Mouse (Mus musculus): Measurements from ENCODE around the gene Map4k1. TPM values are rescaled to one million over a fixed set of nuclear protein-coding genes. Genes with fewer than 3 reads are reported as not detected.
A peak's percentile ranks its signal among the peaks of the same experiment; 100 is the strongest.

Map4k1 gene
- polyA plus RNA-seq, 1 experiment, result 58.8 TPM

GRCm38 (mm10) chr7:29029690-29030656 is 48.1 kb downstream of the Map4k1 start:
- H3K4me1 ChIP-seq (ENCODE audit: control insufficient read depth, insufficient read depth, low read length), result no peaks in the 10 kb centered on the region
- no peak overlapping the region for H3K27ac ChIP-seq (ENCODE audit: control insufficient read depth, insufficient read depth, low read depth, low read length)
- H3K4me3 ChIP-seq (ENCODE audit: control insufficient read depth, low read depth, low read length), result no peak overlapping the region
- no peaks in the 10 kb centered on the region for H3K36me3 ChIP-seq (ENCODE audit: control insufficient read depth, insufficient read depth, low read length)
- TF ChIP-seq POLR2A (IDR thresholded peaks at IDR 0.05; ENCODE audit: control insufficient read depth, low read depth, low read length) (no peak), CTCF (IDR thresholded peaks at IDR 0.05; ENCODE audit: control insufficient read depth, insufficient read depth, insufficient replicate concordance, low read depth, low read length) (no peak)
- no peaks in the 10 kb centered on the region for H3K27me3 ChIP-seq (ENCODE audit: control insufficient read depth, insufficient read depth, low read length)

GRCm38 (mm10) chr7:29031641-29032040 is 49.8 kb downstream of the Map4k1 start:
- H3K4me1 ChIP-seq (ENCODE audit: control insufficient read depth, insufficient read depth, low read length), result no peaks in the 10 kb centered on the region; the same call in 1 of the 2 replicates
- TF ChIP-seq CTCF (IDR thresholded peaks at IDR 0.05; ENCODE audit: control insufficient read depth, insufficient read depth, insufficient replicate concordance, low read depth, low read length) (no peak), POLR2A (IDR thresholded peaks at IDR 0.05; ENCODE audit: control insufficient read depth, low read depth, low read length) (no peak)

GRCm38 (mm10) chr7:29032685-29033084 is 50.8 kb downstream of the Map4k1 start:
- peak; percentile 18; the same call in 1 of the 2 replicates for TF ChIP-seq CTCF (IDR thresholded peaks at IDR 0.05; ENCODE audit: control insufficient read depth, insufficient read depth, insufficient replicate concordance, low read depth, low read length)
- no peak for TF ChIP-seq POLR2A (IDR thresholded peaks at IDR 0.05; ENCODE audit: control insufficient read depth, low read depth, low read length)
- Histone ChIP-seq H3K4me3 (ENCODE audit: control insufficient read depth, low read depth, low read length) (no peak overlapping the region), H3K27me3 (ENCODE audit: control insufficient read depth, insufficient read depth, low read length) (no peaks in the 10 kb centered on the region), H3K36me3 (ENCODE audit: control insufficient read depth, insufficient read depth, low read length) (no peaks in the 10 kb centered on the region), H3K4me1 (ENCODE audit: control insufficient read depth, insufficient read depth, low read length) (no peaks in the 10 kb centered on the region; the same call in 1 of the 2 replicates), H3K27ac (ENCODE audit: control insufficient read depth, insufficient read depth, low read depth, low read length) (no peak overlapping the region)

More at GRCm38 (mm10) chr7:29031641-29032040, 49.8 kb downstream of the Map4k1 start:
- Histone ChIP-seq H3K27me3 (ENCODE audit: control insufficient read depth, insufficient read depth, low read length) (no peaks in the 10 kb centered on the region), H3K27ac (ENCODE audit: control insufficient read depth, insufficient read depth, low read depth, low read length) (no peak overlapping the region), H3K4me3 (ENCODE audit: control insufficient read depth, low read depth, low read length) (no peak overlapping the region), H3K36me3 (ENCODE audit: control insufficient read depth, insufficient read depth, low read length) (no peaks in the 10 kb centered on the region)

- no peak overlapping the region for H3K27ac ChIP-seq (ENCODE audit: control insufficient read depth, insufficient read depth, low read depth, low read length)
- no peak overlapping the region for H3K4me3 ChIP-seq (ENCODE audit: control insufficient read depth, low read depth, low read length)
- H3K36me3 ChIP-seq (ENCODE audit: control insufficient read depth, insufficient read depth, low read length), result no peaks in the 10 kb centered on the region
- no peaks in the 10 kb centered on the region for H3K27me3 ChIP-seq (ENCODE audit: control insufficient read depth, insufficient read depth, low read length)
- TF ChIP-seq CTCF (IDR thresholded peaks at IDR 0.05; ENCODE audit: control insufficient read depth, insufficient read depth, insufficient replicate concordance, low read depth, low read length) (0 out of 2 replicates have a peak, but pooled peaks have one; percentile 9), POLR2A (IDR thresholded peaks at IDR 0.05; ENCODE audit: control insufficient read depth, low read depth, low read length) (no peak)
- H3K4me1 ChIP-seq (ENCODE audit: control insufficient read depth, insufficient read depth, low read length), result peaks cover 10% of the 10 kb centered on the region
These were observed 55.4 kb downstream of the Map4k1 start for GRCm38 (mm10) chr7:29037261-29037660.

GRCm38 (mm10) chr7:29039604-29039984 is 57.7 kb downstream of the Map4k1 start:
- Histone ChIP-seq H3K4me3 (ENCODE audit: control insufficient read depth, low read depth, low read length) (peak overlapping the region; percentile 21), H3K4me1 (ENCODE audit: control insufficient read depth, insufficient read depth, low read length) (peaks cover 13% of the 10 kb centered on the region), H3K27me3 (ENCODE audit: control insufficient read depth, insufficient read depth, low read length) (no peaks in the 10 kb centered on the region), H3K36me3 (ENCODE audit: control insufficient read depth, insufficient read depth, low read length) (no peaks in the 10 kb centered on the region), H3K27ac (ENCODE audit: control insufficient read depth, insufficient read depth, low read depth, low read length) (no peak overlapping the region)
- peak; percentile 61; the same call in 1 of the 2 replicates for TF ChIP-seq CTCF (IDR thresholded peaks at IDR 0.05; ENCODE audit: control insufficient read depth, insufficient read depth, insufficient replicate concordance, low read depth, low read length)
- no peak for TF ChIP-seq POLR2A (IDR thresholded peaks at IDR 0.05; ENCODE audit: control insufficient read depth, low read depth, low read length)

GRCm38 (mm10) chr7:29039985-29040661 is 58.3 kb downstream of the Map4k1 start:
- Histone ChIP-seq H3K4me1 (ENCODE audit: control insufficient read depth, insufficient read depth, low read length) (peaks cover 13% of the 10 kb centered on the region), H3K4me3 (ENCODE audit: control insufficient read depth, low read depth, low read length) (peak overlapping the region; percentile 35), H3K36me3 (ENCODE audit: control insufficient read depth, insufficient read depth, low read length) (no peaks in the 10 kb centered on the region), H3K27ac (ENCODE audit: control insufficient read depth, insufficient read depth, low read depth, low read length) (no peak overlapping the region), H3K27me3 (ENCODE audit: control insufficient read depth, insufficient read depth, low read length) (no peaks in the 10 kb centered on the region)
- TF ChIP-seq POLR2A (IDR thresholded peaks at IDR 0.05; ENCODE audit: control insufficient read depth, low read depth, low read length) (no peak), CTCF (IDR thresholded peaks at IDR 0.05; ENCODE audit: control insufficient read depth, insufficient read depth, insufficient replicate concordance, low read depth, low read length) (no peak)

- TF ChIP-seq CTCF (IDR thresholded peaks at IDR 0.05; ENCODE audit: control insufficient read depth, insufficient read depth, insufficient replicate concordance, low read depth, low read length), result peak; percentile 72; the same call in 1 of the 2 replicates
- no peak for TF ChIP-seq POLR2A (IDR thresholded peaks at IDR 0.05; ENCODE audit: control insufficient read depth, low read depth, low read length)
- H3K36me3 ChIP-seq (ENCODE audit: control insufficient read depth, insufficient read depth, low read length), result no peaks in the 10 kb centered on the region
- H3K4me1 ChIP-seq (ENCODE audit: control insufficient read depth, insufficient read depth, low read length), result peaks cover 15% of the 10 kb centered on the region
- H3K27me3 ChIP-seq (ENCODE audit: control insufficient read depth, insufficient read depth, low read length), result no peaks in the 10 kb centered on the region
- no peak overlapping the region for H3K27ac ChIP-seq (ENCODE audit: control insufficient read depth, insufficient read depth, low read depth, low read length)
- no peak overlapping the region for H3K4me3 ChIP-seq (ENCODE audit: control insufficient read depth, low read depth, low read length)
These were observed 59.3 kb downstream of the Map4k1 start for GRCm38 (mm10) chr7:29041194-29041593.

Measured in testis, adult 2 months (tissue).